Mouse (Mus musculus) right cerebral cortex, postnatal 10 days (tissue): ENCODE data around the gene Ccp110.

ENCODE experiments used
- DNase-seq, 2 experiments: peaks; one replicate each; pipeline ENCODE4 v3.0.0; 2021; ENCODE audit warnings: low spot score in 2 of 2

The Ccp110 gene

DNA sequence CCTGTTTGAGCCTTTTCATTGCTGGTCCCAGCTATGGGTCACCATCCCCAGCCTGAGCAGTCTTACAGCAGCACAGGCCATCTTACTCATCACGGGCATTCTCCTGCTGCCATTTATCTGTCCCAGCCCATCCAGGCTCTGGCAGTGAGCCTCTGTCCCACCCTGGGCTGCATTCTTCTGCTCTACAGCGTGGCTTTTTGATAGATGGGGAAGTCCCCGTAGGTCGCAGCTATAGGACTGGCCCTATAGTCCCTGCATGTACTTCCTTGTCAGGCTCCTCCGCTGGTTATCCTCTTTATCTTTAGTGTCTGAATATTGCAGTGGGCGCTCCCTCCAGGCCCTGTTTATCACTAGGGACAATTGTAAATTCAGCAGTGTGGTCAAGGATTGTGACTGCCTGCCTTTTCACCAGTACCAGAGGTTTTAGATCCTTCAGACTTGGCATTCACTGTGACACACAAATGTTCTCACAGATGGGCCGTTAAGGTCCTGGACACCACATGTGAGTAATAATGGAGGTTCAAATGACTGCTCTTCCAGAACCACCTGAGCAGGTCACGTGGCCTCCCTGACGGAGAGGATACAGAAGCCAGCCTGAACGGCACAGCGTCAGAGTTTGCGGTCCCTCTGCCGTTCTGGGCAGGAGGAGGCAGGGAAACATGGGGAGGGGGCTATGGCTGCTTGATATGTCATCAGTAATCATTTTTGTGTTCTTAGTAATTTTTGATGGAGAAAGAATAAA, 16.7 kb downstream of the Ccp110 start:
- DNase-seq, result no peak

DNA sequence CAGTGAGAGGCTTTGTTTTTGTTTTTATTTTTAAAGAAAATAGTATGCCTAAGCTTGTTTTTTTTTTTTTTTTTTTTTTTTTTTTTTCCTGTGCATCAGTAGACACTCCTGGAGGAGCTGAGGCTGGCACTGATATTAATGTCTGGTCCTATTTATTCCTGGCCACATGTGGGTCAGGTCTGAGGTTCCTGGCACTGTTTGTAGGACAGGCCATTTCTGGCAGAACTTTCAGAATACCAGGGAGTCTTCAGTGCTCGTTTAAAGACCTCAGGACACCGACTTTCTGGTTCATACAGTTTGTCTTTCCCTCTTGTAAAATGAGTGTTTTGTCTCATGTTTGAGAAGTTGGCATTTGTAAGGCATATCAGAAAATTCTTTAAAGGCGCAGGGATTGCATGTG, 19.4 kb downstream of the Ccp110 start:
- no peak for DNase-seq

DNA sequence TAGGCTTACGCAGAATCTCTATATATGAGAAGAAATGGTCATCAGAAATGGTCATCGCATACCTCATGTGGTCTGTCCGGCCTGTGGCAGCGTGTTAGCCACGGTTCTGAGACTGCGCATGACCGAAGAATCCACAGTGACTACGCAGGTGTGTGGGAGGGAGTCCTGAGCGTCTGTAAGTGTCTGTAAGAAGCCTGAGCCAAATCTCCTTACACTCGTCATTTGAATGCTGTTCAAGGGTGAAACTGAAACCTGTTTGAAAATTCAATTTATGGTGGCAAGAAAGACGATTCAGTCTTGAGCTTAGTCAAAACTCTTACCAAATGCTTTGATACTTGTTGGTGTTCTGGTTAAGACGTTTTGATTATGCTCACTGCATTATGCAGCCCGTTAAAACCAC, 20.9 kb downstream of the Ccp110 start:
- no peak for DNase-seq

DNA sequence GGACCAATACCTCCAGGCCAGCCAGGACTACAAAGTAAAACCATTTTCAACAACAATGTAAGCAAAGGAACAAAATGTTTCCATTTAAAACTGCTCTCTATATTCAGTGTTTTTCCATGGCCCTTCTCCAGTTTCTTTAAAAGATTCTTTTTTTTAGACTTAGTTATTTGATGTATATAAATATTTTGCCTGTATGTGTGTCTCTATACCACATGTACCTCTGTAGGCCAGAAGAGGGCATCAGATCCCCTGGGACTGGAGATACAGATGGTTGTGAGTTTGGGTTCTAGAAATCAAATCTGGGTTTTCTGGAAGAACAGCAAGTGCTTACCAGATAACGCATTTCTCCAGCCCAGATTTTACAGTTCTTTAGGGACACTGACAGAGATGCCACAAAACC, 26.4 kb downstream of the Ccp110 start:
- DNase-seq, result peak in 1 of 2 experiments; percentile 49

DNA sequence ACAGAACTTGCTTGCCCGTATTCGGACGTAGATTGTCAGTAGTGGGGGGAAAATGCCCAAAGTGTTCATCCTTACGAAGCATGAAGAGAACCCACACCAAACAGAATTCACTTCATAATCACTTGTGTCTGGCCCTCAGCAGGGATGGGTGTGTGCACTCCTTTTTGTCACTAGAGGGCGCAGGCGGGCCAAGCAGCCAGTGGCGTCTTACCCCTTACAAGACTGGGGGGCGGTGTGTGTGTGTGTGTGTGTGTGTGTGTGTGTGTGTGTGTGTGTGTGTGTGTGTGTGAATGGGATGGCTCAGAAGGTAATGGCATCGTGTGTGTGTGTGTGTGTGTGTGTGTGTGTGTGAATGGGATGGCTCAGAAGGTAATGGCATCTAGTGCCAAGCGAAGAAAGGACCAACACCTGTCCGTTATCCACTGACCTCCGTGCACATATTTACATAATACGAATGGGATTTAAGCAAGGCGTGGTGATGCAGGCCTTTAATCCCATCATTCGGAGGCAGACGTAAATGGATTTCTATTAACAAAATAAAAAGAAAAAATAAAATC, 27.7 kb downstream of the Ccp110 start, which contains the start of gene Vps35l:
Gene Vps35l (plus strand): TSS at position 252 of the 557 bp plus-strand sequence.
- DNase-seq, result peak; percentile 89

DNA sequence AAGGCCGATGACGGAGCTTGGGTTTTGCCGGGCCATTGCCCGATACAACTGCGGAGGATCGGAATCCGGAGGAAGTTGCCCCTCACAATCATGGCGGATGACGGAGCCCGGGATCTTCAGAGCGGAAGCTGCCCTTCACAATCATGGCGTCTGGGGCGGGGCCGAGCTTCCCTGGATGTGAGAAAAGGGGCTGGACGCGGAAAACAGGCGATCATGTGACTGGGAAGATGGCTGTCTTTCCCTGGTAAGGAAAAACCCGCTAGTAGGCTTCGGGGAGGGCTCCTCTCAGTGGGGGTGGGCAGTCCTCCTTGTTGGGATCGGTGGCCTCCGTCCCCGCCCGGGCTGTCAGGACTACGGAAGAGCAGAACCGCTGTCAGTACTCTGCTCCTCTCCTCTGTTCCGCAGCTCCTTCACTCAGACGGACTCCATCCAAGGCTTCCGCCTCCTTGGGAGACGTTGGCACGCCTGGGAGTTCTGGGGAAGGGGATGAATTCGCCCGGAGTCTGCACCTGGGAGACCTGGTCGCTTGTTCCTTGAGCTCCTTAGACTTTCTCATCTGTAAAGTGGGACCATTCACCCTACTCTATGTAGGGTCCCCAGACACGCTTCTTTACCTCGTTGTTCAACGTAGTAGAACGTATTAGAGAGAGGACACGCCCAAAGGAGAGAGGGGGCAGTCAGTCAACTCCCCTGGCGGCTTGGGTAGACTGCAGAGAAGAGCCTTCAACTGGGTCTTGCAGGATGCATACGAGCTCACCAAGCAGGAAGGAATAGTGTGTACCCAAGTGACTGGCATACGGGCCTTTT, 28.4 kb downstream of the Ccp110 start:
- peak; percentile 98 to 99 for DNase-seq

DNA sequence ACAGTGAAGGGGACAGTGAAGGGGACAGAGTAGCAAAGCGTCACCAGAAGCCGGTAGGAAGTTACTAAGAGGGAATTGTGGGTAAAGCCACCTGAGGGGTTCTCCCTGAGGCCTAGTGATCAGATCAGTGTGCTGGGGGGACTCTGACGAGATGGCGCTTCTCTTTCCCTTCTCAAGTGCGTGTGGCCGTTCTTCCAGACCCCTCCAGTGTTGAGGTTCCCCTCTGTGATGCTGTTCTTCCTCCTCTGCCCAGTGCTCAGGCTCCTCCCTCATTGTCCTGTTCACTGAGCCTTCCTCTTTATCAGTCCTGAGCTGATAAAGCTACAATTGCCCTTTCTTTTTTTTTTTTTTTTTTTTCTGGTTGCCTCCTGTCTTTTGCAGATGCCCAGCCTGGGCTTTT, 29.9 kb downstream of the Ccp110 start:
- no peak for DNase-seq

DNA sequence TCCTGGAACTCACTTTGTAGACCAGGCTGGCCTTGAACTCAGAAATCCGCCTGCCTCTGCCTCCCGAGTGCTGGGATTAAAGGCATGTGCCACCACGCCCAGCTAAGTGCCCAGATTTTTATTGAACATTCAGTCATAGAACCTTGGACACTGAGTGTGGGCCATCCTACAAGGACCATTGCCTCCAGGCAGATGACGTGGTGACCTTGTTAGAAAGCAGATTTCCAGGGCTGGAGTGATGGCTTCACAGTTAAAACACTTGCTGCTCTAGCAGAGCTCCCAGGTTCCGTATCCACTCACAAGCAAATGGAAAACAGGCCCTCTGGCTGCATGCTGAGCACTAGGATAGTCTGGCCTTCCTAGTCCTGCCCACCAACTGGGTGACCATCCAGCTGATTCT, 32.4 kb downstream of the Ccp110 start:
- DNase-seq, result no peak

DNA sequence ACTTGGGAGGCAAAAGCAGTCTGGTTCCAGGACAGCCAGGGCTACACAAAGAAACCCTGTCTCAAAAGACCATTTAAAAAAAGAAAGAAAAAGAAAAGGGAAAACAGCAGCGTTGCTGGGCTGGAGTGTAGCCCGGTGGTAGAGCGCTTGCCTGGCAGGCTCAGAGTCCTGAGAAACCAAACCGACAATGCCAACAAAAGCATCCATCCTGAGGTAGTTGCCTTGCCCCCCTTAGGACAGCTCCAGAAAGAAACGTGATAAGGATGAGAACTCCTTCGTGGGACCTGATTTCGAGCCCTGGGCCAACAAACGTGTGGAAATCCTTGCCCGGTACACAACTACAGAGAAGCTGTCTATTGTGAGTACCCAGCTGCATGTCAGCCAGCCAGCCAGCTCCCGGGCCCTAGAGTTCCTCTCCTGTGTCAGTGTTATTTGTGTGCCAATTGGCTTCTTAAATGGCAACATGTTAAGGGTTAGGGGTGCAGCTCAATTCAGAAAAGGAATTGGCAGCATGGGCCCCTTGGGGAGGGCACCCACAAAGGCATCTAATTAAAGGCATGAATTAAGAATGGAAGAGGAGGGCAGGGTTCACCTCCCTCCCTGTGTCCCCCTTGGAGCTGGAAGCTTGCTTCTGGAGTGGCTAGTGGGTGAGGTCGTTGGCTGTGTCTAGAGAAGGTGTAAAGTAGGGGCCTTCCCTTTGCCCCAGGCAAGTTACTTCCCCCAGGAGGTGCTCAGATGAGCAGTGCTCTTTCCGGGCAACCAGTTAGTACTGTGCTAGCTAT, 35.7 kb downstream of the Ccp110 start:
- peak; percentile 65 to 80 for DNase-seq

DNA sequence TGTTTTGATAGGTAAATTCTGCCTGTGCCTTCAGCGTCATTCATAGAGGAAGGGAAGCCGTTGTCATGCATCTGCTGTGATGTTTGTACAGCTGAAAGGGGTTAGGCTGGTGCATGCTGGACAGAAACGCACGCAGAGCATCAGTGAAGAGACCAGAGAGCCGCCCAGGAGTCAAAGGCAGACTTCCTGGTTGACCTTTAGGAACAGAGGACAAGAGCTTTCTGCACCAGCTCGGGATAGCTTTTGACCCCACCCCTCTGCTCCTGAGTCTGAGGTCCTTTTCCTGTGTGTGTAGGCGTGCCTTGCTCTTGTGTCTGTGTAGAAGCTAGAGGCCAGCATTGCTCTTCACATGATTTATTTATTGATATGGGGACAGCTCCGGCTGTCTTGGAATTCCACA, 37.4 kb downstream of the Ccp110 start:
- DNase-seq, result no peak

DNA sequence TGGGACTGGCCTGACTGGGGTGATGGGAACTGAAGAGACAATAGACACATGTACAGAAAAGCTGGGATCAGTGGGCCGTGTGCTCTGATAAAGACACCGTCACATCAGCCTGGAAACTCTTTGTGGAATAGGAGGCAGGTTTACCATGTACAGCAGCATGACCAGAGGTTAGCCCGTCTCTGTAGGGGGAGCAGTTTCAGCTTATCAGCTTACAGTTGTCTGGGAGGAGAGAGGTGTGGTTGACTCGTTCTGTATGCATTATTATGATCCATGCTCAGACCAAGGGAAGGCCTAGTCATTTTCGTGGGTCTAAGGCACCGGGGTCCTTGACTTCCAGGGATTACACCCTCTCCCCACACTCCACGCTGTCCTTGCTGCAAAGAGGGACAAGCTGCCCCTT, 39.3 kb downstream of the Ccp110 start:
- DNase-seq, result no peak

DNA sequence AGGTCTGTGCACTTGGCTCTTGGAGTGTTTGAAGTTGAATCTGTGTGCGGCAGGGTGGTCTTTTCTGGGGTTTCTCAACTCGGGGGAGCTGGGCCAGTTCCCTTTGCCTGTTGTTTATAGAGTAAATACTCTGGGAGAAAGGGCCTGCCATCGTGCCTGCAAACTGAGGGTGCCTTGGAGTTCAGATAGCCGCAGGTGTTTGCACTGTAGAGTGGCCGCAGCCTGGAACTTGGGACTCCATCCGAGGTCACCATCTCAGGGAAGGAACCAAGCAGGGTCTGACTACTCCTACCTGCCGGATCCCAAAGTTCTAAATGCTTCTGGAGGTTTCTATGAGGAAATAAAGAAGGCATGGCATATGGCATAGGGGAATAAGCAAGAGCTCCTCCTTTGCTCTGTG, 43.4 kb downstream of the Ccp110 start:
- no peak for DNase-seq

DNA sequence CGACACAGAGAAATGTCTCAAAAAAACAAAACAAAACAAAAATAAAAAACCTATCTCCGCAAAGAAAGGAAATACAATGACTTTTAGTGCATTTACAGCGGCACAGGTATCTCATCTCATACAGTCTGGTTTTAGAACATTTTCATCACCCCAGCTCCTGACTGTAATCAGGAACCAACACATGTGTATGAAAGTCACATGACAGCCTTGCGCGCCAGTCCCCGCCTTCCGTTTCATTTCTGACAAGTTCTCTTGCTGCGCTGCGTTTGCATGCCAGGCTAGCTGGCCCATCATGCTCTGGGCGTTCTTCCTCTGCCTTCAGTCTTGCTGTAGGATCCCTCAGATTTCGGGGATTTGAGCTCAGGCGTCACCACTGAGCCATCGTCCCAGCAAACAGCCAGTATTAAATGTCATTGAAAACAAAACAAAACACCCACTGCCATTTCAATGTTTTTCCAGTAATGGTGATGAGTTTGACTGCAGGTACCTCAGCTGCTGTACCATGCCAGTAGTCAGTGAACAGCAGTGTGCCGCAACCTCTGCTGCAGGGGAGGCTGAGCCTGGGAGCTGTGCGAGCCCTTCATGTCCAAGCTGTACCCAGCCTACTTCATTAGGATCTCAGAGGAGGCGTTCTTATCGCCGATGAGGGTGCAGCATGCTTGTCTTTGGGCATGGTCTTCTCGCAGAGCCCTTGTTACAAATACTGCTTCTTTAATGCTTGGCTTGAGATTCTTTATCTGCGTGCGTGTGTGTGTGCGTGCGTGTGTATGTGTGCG, 44.3 kb downstream of the Ccp110 start:
- DNase-seq, result no peak

DNA sequence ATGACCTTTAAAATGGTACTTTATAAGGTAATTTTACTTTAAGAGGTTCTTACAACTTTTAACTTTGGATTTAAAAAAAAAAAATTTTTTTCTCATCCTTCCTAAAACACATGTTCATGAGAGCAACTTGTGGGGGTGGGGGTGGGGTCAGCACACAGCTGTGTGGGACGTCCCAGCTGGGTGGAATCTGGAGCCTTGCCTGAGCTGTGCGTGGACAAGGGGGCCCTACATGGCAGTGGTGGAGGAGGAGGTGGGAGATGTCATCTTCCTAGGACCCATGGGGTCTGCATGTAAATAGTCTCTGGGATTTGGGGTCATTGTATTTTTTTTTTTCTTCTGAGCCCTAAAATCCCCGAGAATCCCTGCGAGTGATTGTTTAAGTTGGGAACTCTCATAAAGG, 46.0 kb downstream of the Ccp110 start:
- DNase-seq, result no peak

DNA sequence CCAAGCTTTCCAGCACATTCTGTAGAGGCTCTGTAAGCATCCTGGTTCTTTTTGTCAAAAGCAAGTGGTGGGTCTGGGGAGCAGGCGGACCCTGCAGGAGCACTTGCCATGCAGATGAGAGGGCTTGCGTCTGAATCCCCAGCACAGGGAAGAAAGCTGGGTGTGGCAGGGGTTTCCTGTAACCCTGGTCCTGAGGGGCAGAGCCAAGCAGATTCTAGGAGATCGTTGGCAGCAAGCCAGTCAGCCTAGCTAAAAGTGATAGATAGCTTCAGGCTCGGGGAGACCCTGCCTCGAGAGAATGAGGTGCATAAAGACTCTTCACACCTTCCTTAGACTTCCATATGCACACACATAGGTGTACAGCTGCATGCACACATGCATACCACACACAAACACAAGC, 47.0 kb downstream of the Ccp110 start:
- no peak for DNase-seq

DNA sequence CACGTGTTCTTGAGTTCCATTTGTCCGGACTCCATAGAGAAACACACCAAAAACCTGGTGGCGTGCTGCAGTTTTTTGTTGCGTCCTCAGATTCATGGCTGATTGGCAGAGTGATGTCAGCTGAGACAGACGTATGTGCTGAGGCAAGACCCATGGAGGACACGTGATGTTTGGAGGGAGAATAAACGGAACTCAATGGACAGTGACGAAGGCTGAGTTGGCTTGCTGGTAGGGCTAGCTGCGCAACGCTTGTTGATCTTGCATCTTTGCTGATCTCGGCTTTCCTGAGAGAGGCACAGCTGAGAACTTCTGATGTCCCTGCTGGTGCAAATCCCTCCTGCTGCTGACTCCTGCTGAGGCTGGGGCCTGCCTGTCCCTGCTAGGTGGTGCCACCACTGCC, 51.6 kb downstream of the Ccp110 start:
- no peak for DNase-seq

DNA sequence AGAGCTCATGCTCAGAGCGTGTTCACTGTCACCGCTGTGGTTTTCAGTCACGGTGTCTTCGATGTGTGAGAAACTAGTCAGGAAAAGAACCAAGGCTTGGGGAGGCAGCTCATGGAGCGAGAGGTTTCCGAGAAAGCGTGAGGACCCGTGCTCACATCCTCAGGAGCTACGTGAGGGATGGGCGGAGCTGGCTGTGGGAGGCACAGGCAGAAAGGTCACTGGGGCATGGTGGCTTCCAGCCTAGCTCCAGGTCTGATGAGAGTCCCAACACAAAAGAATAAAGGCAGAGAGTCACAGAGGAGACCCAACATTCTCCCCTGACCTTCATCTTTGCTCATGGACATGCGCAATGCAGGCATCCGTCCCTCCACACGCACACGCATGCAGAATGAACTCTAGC, 52.4 kb downstream of the Ccp110 start:
- DNase-seq, result no peak

DNA sequence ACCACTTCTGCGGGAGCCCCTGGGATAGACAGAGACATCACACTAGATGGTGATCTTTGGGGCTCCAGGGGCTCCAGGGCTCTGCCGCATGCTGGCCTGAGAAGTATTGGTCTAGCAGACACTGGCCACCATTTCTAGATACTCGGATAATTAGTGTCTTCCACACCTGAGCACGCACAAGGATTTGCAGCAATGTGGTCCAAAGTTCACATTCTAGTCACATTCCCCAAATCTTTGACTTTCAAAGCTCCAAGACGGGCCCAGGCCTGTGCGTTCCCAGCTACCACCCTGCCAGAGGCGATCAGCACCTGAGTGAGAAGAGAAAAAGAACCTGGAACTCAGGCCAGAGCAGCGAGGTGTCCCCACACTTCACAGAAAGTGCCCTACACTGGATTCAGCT, 53.3 kb downstream of the Ccp110 start:
- no peak for DNase-seq

DNA sequence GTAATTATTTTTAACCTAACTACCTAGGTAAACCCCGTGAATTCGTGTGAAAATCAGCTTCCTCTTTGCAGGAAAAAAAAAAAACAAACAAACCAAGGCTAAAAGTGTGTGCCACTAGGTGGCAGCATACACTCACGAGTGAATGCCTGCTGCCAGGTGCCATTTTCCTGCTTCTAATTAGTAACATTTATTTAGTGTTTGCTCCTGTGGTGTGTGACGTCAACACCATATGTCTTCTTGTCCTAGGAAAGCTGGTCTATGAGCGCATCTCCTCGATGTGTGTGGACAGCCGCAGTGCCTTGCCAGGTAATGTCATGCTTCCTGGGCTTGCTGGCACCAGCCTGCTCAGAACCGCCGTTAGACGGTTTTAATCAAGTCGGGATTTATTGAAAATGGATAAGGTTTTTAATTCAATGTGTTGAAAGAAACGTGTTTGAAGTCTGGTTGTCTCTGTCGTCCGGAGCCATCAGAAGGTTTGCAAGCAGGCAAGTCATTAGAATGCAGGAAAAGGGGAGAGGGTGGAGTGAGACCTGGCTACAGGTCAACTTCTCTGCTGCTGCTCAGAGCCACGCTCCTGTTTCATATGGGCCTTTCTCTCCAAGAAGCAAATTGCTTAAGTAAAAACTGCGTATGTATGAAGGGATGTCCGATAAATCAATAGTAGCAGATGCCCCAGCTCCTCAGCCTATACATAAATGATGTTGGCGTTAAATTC, 53.9 kb downstream of the Ccp110 start:
- DNase-seq, result peak; percentile 77 to 78

DNA sequence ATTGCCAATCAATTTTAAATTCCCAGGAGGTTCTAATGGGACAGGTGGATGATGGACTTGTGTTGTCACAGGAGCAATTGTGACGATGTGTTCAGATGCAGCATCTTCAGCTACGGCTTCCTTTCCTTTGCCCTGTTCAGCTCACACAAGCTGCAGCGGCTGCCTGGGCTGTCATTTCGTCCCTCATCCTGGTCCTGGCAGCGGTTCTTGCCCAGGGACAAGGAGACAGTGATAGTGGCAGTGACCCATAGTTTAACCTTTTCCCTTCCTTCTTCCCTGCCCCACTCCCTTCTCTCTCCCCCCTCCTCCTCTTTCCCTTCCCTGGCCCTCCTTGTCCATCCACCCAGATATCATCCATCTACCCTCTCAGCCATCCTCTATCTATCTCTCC, 54.5 kb downstream of the Ccp110 start:
- DNase-seq, result no peak

DNA sequence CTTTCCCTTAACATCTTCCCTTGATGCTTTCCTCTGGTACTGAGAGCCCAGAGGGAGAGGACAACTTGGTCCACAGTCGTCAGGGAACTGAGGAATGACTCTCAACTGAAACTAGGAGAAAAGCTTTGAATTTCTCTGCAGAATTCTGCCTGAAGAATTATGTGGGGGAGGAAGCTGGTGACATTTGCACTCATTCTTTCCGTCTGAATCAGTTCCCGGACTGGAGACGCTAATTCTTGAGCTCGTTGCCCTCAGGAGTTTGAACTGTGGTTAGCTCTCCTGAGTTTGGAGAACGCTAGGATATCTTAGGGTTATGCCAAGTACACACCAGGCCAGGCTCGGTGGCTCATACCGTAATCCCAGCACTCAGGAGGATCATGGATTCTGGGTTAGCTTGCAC, 56.9 kb downstream of the Ccp110 start:
- no peak for DNase-seq
